Mouse (Mus musculus) kidney, adult 8-10 months (tissue): ENCODE measurements around the gene Abhd17a.
A peak's percentile ranks its signal among the peaks of the same experiment; 100 is the strongest.

ENCODE experiments used
- DNase-seq, 2 experiments: peaks; one replicate each; pipeline ENCODE4 v3.0.0; 2022

Gene Abhd17a

DNA sequence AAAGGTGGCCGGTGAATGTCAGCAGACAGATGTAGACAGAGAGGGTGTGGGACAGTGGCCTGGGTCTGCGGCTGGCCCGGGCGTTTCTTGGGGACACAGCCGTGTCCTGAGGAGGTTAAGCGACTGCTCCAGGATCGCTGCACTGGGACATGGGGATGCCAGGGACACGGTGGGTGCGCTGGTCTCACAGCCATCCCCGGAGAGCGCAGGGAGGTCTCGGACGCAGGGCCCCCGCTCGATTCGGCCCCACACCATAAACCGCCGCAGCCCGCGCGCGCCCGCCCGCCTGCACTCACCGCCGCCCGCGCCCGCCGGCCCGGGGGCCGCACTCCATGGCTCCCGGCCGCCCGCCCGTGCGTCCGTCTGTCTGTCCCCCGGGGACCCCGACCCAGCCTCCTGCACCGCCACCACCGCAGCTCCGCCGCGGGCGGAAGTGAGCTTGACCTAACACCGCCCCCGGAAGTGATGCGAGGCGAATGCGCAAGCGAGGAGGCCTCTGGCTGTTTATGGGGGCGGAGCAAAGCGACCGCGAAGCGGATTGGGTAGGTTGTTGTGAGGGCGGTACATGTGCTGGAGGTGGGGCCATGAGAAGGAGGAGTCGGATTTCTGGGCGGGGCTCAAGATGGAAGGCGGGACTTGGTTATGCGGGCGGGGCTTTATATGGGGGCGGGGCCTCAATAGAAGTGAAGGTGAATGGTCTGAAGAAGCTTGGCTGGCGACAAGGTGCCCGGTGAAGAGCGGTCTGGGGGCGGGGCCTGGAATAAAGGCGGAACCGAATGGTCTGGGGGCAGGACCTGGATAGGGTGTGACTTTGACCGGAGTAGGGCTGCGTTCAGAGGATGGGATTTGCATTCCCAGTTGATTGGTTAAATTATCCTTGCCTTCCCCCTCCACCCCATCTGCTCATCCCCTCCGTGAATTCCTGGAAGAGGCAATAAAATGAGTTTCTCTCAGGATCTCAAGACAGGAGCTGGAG is at the start of gene Abhd17a:
Gene Abhd17a (minus strand): TSS at position 463 of the 976 bp plus-strand sequence.
- peak; percentile 96 for DNase-seq

DNA sequence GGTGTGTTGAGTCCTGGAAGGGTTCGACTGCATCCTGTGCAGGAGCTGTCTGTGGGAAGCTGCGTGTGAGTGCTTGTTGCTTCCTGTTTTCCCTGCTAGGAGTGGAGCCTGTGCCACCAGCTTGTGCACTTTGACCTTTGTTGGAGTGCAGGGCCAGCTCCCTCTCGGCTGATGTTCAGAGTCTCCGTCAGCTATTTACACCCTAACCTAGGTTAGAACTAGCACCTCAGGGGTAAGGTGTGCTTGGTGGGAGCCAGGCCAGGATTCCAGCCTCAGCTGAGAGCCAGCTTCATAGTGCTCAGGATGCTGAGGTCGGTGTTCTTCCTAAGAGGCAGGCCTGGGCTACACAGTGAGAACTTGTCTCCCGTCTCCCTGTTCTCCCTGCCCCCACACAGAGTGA is 45.2 kb upstream of the Abhd17a start:
- peak; percentile 68 to 71 for DNase-seq

DNA sequence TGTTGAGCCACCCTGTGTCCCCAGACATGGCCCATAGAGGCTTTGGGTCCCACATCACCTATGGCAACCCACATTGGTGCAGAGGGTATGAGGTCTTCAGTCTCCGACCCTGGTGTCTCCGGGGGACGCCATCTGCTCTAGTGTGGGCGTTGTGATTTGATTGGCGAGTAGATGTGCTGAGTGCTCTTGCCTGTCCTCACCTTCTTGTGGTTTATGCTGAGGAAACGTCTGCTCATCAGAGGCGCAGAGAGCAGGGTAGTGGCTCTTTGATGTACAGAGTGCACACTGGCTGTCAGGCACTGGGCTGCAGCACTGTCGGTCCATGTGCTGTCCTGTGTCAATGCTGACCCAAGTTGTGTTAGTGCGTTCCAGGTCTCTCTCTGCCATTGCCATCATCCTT is 38.8 kb upstream of the Abhd17a start:
- no peak for DNase-seq

DNA sequence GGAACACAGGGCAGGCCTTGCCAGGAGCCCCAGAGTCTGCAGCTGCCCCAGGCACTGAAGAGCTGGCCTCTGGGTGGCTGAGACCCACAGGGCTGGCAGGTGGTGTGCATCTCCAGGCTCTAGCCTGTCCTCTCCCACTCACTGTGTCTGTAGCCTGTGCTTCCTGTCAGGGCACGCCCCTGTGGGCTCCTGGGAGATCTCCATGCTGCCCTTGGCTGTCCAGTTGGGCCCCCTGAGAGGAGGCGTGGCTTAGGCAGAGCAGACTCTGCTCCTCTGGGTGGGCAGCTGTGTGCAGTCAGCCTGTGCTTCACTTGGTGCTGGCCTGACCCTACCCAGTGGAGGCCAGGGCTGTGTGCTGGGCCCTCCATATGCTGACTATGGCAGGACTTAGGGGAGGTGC is 37.5 kb upstream of the Abhd17a start:
- no peak for DNase-seq

DNA sequence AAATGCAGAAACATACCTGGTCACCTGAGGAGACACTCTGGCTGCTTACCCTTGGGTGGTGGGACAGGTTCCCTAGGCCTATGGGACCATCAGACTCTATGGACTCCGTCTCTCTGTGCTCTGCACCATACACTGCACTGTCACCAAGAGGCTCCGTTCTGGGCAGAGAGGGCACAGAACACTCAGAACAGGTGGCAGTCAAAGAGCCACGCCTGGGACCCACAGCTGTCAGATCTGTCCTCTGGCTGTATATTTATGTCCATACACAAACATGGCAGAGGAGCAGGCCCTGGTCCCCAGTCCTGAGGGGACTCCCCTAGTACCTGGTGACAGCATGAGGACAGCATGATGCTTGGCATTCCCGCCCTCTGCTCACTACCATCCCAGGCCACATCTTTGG is 35.6 kb upstream of the Abhd17a start:
- no peak for DNase-seq

DNA sequence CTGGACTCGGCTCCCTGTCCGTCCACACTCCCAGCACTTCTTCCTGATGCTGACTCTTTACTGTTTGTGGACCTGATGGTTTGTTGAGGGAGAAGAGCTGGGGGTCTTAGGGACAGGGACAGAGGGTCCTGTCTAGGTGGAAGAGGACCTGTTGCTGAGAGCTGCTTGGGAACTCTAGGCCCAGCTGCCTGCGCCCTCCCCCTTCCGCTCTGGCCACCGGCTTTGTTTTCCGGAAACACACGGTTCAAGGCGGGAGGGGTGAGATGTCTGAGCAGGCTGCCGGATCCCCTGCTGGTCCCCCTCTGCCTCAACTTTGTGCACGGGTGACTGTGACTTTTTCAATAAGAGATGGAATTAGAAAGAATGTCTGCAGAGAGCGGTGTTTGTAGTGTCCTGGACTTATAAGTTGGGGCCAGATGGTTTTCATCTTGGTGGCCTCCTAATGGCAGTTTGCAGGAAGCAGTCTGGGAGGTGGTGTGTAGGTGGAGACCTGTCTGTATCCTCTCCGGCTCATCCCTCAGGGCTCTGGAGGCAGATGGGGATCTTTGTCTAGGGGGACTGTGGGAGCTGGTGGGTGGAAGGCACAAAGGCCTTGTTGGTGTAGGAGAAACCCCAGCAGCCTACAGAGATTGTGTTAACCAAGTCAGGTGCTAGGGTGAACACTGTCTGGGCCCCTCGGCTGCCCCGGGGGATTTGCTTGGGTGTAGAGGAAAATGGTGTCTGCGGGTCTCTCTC is 33.5 kb upstream of the Abhd17a start:
- DNase-seq = peak; percentile 56 to 65

DNA sequence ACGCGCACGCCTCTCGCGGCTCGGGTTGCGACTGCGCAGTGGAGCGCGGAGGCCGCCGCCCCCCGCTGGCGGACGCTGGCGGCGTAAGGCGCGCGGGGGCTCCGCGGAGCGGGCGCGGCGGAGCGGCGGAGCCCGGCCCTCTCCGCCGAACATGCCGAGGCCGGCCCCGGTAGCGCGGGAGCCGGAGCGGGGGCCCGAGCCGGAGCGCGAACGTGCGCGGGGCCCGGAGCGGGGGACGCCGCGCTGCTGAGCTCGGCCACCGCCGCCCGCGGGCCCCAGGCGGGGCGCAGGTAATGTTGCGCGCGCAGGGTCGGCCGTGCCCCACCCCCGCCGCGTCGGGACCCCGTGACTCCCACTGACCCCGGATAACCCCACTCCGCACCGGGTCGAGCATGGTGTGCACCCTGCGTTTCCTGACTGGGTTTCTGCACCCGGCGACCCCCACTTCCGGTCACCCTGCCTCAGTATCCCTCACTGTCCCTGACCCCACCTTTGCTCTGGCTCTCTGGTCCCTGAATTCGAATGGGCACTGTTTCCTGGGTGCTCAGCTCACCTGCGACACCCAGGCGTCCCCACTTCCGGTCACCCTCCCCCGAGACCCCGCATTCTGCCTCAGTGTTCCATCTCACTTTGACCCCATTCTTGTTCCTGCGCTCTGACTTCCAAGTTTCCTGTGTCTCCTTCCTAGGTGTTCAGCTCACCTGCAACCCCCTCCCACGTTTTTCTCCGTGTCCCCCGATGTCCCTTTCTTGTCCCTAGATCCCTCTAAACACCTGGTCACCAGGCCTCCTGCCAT is 32.7 kb upstream of the Abhd17a start, which contains the start of gene Csnk1g2:
Gene Csnk1g2 (plus strand): TSS at position 178 of the 796 bp plus-strand sequence.
- DNase-seq = peak; percentile 46 to 49

DNA sequence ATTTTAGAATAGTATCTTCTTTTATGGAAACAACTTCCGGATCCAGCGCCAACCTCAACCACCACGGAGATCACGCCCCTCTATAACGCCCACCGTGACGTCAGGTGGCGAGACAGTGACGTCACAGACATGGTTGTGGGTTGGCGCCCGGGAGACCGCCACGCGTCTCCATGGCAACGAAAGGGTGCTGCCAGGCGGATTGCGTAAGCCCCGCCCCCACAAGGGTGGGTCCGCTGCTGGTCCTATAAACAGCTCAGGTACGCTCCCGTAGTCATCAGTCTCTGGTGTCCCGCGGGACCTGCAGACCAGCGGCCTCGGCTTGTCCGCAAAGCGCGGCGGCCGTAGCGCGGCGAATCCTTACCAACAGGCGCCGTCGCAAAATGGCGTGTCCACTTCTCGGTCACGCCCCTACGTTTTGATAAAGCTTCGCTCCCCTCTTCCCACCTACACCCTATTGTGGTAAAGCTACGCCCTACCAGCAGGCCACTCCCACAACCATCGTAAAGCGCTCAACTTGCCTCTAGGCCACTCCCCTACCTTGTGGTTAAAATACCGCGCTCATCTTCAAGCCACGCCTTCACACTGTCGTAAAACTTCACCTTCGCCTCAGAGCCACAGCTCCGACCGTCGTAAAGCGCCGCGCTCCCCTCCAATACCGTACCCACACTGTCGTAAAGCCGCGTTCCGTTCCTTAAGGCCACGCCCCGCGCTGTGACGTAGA is 32.0 kb upstream of the Abhd17a start:
- peak; percentile 99 to 100 for DNase-seq

DNA sequence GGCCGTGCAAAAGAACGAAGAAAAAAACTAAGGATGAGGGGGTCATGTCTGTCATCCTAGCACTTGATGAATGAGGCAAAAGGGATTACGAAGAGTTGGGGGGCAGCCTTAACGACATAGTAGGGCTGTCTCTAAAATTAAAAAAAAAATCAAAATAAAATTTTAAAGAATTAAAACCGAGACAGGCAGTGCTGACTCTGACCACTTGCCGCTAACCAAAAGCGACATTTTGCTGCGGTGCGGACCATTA is 31.5 kb upstream of the Abhd17a start:
- DNase-seq = no peak

DNA sequence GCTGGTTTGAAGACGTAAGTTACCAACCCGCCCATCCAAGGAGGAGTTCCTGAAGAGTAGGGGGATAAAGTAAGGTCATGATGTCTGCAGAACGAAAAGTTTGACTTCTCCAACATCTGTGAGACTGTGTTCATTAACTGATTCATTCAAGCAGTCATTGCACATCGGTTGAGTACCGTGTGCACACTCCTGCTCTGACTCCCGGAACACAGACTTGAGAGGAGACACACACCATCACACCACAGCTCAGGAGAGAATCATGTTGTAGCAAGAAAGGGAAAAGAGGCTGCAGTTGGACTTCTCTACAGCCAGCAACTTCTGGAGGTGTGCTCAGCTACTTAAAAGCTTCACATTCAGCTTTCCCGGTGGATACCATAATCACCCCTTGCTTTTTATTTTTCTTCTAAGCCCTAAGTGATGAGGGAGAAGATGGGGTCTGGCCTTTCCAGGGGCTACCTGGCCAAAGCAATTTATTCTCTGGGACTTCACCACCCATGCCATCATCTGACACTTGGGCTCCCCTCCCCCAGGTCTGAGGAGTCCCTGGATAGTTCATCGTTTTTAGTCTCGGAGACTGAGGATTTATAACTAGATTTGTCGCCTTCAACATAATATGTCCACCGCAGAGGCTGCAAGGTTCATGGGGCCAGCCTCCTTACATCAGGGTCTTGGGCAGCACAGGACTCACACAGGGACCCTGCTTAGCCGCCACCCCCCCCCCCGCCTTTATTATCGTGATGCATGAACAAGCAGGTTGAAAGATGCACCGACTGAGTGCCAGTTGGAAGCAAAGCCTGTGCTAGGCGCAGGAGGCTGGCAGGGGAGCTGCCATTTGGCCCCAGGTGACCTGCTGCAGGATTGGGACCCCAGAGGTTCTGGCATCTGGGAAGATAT is 30.9 kb upstream of the Abhd17a start:
- no peak for DNase-seq

DNA sequence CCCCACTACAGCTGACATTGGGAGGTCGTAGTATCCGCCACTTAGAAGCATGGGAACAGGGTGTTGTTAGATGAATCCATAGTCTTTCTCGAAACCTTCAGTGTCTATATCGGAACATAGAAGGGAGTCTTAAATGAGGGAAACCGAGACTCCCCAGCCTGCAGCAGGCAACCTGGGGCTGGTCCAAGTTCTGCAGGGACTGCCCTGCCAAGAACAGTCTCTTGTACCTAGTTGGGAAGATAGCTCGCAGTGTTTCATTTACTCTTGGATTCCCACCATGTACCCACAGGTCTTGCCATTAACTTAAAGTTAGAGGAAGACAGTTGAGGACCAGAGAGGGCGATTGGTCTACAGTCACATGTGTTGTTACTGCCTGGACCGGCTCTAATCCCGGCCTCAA is 30.2 kb upstream of the Abhd17a start:
- DNase-seq = no peak

DNA sequence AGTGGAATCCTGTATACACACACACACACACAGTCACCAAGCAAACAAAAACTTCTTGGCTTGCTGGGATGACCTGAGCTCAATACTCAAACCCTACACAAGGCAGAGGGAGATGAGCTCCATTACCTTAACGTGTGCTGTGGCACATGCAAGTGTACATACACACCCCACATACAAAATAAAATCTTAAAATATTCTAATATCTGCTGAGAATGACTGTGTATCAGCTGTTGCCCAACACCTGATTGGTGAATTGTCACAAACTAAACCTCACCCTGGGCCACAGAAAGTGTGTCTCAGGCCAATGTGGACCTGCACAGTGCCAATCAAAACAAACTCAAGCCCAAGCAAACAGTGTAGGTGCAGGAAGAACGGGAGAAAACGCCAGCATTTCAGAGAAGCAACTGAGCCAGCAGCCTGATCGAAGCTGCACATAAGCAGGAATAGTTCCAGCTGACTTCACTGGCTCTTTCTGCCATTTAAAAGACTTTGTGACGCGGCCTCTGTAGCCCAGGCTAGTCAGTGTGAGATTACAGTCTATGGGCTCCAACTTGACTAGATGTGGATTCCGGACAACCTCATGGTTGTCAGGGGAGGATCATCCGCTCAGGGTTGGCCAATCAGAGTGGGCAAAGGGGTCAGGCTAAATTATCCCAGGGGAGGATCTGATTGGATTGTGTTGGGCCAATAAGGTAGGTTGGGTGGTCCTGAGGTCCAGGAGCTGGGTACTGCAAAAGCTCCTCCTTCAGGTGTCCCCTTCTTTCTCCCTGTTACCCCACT is 29.5 kb upstream of the Abhd17a start:
- no peak for DNase-seq

DNA sequence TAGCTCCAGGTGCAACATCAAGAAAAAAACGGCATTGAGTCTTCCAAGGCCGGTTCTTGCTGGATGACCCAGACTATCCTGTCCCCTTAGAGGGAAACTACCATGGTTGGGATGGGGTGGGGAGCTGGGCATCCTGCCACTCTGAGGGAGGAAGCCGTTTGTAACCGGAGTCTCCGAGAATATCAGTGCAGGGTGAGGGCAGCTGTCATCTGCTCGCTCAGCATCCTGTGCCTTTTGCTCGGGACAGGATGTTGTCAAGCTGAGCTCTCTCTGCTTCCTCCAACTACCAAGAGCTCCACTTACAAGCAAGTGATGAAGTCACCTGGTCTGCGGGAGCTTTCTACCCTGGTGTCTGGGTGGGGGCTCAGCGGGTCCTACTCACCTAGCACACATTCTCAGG is 28.0 kb upstream of the Abhd17a start:
- peak; percentile 57 for DNase-seq

DNA sequence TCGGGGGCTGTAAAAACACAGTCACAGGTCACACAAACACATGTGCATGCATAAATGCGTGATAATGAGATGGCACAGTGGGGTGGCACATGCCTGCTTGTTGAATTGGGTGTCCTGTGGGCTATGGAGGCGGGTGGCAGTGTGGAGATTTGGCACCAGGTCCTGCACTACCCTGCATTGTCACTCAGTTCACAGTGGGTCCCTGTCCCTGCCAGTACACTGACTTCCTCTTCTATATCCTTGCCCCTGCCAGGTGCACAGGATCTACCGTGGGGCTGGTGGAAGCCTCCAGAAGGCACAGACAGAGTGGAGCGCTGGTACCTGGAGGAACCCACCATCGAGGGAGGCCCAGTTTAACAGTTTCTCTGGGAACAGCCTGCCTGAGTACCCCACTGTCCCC is 24.2 kb upstream of the Abhd17a start:
- DNase-seq = no peak

DNA sequence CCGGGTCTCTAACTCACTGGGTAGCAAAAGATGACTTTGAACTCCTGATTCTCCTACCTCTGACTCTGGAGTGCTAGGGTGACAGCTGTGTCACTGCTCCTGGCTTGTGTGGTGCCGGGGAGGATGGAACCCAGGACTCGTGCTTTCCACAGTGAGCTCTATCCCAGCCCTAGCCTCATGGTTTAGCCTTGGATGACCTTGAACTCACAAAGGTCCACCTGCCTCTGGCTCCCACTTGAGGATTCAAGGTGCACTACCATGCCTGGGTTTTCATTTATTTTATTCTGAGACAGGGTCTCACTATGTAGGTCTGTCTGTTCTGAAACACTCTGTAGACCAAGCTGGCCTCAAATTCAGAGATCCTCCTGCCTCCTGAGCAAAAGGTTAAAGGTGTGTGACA is 23.7 kb upstream of the Abhd17a start:
- DNase-seq = no peak

DNA sequence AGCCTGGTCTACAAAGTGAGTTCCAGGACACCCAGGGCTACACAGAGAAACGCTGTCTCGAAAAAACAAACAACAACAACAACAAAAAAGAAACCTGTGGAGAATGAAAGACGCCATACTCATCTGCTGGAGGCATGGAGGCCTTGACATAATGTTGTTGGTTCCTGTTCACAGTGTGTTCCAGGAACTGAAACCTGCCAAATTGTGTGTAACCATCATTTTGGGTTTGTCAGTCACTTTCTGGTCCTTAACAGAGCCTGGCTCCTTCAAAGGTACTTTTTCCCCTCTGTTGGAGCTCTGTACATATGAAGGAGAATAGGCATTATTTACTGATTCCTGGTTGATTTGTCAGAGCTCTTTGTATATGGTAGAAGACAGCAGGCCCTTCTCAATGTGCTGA is 21.8 kb upstream of the Abhd17a start:
- no peak for DNase-seq

DNA sequence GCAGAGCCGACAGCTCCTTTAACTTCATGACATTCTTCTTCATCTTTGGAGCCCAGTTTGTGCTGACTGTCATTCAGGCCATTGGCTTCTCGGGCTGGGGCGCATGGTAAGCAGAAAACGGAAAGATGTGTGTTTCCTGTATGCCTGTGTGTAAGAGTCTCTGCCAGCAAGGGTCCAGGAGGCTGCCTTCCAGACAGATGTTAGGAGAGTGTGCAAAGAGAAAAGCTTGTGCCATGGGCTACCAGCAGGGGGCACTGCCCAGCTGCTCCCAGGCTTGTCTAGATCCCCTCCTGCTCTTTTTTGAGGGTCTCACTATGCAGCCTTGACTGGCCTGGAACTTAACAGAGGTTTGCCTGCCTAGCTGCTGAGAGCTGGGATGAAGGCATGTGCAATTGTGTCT is 20.9 kb upstream of the Abhd17a start:
- peak in 1 of 2 experiments; percentile 59 for DNase-seq

DNA sequence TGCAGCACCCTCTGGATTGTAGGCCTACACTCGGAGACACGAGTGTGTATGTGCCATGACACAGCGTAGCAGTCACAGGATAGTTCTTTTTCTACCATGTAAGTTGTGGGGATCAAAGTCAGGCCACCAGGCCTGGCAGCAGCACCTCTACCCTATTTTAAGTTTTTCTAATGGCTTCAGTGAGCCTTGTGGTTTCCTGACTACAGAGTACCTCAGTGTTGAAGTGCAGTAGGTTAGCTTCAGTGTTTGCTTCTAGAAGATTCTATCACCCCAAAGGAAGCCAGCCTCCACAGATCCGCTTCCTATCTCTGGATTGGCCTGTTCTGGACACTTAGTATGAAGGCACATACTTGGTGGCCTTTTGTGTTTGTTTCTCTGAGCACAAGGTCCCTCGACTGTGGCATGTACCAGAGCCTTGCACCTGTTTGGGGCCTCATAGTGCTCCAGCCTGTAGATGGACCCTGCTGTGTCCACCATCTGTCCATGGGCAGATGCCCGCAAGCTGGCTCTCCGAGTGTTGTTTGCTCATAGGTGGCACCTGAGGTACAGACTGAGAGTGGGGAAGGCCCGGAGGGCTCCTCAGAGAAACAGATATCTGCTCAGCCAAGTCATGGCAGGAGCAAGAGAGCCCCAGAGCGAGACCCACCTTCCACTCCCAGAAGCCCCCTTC is 20.1 kb upstream of the Abhd17a start:
- no peak for DNase-seq

DNA sequence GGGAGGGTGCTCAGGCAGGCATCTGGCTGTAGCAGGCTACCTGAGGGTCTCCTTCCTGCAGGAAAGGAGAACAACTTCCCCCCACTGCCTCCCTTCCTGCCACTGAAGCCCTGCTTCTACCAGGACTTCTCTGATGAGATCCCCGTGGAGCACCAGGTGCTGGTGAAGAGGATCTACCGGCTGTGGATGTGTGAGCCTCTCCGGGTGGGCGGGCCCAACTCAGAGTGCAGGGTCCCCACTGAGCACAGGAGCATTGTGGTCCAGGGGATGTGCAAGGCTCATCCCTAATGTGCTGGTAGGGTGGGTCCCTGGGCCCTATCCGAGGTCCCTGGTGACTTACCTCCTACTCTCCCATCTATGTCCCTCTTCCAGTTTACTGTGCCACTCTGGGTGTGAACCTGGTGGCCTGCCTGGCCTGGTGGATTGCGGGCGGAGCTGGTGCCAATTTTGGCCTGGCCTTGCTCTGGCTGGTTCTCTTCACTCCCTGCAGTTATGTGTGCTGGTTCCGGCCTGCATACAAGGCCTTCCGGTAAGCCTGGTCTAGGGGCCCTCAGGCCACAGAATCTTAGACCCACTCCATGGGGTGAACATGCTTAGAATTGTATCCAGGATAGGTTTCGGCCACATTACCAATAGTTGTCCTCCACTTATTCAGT is 19.3 kb upstream of the Abhd17a start:
- DNase-seq = no peak

DNA sequence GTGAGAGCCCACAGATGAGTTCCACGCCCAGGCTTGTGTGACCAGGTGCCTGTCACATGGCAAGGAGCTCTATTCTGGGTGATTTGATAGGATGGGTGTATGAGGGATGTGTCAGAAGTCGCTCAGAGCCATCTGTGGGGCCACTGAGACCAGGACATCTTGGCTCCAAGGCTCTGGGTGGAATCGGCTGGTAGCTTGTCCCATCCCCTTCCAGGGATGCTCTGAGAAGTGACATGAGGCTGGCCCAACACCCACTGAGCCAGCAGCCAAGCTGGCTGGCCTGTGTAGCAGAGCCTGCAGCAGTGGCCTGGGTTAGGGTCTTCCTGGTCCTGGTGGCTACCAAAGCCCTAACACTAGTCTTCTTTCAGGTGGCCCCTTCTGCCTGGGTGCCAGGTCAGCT is 18.3 kb upstream of the Abhd17a start:
- no peak for DNase-seq
